Mouse (Mus musculus) megakaryocyte, embryonic 14.5 days (primary cell): ENCODE results near the gene Slirp.
"Not testable (repeated sequence)": the region's sequence is repeated elsewhere in the genome, so short reads cannot be mapped to it uniquely, and the experiment has no call there.

Experiments
- FLI1 ChIP-seq: IDR thresholded peaks from 2 replicates; pipeline ENCODE4 v1.6.1; 2012; ENCODE audit warnings: low read length, inconsistent platforms, mixed read lengths
- GATA1 ChIP-seq: IDR thresholded peaks from 3 replicates; pipeline ENCODE4 v1.6.1; 2012; ENCODE audit warnings: mixed read lengths, low read length, inconsistent platforms, borderline replicate concordance

- not testable (repeated sequence) for TF ChIP-seq GATA1, FLI1
These were observed 50.7 kb downstream of the Slirp start, which contains the start of gene Gm5788 for GRCm38 (mm10) chr12:87494421-87494820.
